Mouse (Mus musculus) thymus, postnatal 4 days (tissue): ENCODE results near the gene Tubb4b.

Experiments
- DNase-seq: peaks from one replicate; pipeline ENCODE4 v3.0.0; 2021

The Tubb4b gene

GRCm38 (mm10) chr2:25184496-25184895 lies 40.0 kb downstream of the Tubb4b start:
- no peak for DNase-seq

DNA sequence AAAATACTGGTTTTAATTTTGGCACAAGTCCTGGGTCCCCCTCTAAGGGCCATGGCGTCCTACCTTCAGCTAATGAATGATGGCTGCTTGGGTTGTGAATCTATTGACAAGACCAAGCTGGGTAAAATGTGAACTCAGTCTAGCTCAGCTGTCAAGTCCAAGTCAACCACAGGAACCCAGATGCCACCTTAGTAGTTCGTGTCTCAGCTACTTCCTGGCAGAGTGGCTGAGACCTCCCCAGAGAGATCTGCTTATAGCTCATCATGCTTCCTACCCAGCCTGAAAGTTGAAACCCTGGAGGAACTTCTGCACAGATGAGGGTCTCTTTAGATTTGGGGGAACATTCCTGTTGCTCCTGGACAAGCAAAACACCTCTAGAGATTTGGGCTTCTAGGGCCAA lies 41.2 kb downstream of the Tubb4b start:
- peak; percentile 36 for DNase-seq

- no peak for DNase-seq
These were observed 41.8 kb downstream of the Tubb4b start for GRCm38 (mm10) chr2:25182664-25183063.

DNA sequence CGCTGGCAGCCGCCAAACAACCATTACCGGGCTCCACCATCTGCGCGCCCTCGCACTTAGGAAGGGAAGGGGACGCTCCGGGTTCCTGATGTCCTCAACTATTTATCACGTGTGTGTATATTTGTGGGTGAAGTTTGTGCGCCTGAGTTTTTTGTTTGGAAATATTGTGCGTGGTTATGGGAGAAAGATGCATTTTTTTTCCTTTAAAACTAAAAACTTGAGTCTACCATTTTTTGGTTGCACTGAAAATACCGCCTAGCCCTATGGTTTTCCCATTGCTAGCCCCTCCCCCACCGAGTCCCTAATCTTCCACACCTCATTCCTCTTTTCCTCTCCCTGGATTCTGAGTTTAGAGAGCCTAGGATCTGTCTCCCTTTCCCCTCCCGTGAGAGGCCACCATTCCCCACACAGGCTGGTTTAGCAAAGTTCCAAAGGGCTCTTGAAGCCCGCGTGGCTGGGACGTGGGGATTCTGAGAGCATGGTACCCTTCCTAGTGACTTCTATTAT lies 42.6 kb downstream of the Tubb4b start:
- DNase-seq, result no peak

DNA sequence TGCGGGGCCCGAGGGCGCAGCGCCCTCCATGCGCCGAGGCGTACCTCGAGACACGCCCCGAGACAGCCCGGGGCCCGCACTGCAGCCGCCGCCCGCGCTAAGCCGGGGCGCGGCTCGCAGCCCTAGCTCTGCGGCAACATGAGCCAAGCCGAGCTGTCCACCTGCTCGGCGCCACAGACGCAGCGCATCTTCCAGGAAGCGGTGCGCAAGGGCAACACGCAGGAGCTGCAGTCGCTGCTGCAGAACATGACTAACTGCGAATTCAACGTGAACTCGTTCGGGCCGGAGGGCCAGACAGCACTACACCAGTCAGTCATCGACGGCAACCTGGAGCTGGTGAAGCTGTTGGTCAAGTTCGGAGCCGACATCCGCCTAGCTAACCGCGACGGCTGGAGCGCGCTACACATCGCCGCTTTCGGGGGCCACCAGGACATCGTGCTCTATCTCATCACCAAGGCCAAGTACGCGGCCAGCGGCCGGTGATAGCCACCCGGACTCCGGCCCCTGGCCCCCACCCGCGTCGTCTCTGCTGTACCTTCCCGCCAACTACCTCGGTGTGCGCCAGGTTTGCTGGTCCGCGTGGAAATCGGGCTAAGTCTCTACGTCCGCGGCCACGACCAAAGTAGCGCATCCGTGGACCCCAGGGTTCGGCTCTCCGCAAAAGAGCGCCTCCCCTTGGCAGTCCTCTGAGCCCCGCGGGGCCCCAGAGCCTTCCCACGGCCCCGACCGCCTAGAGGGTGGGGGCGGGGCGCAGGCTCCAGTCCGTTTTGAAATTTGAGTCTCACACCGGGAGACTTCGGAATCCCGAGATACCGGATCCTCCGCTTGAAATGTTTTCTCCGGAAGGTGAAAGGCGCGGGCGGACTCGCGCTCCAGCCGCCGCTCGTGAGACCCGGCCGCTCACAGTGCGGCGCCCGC lies 43.3 kb downstream of the Tubb4b start:
- peak; percentile 75 for DNase-seq

DNA sequence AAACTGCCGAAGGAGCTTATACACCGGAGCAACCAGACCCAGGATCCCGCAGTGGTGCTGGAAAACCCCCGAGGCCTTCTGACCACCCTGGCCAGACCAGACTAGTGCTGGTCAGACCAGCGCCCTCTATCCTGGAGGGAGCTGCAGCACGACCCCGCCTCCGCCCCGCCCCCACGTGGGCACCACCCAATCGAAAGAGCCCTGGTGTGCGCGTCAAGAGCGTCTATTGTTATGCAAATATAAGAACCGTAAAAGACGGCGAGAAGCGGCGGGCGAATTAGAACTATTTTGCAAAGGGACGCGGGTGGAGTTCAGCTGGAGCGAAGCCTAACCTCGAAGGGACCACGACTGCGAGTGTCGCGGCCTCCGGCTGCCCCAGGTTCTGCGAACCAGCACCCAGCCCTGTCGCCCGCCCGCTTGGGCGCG lies 44.0 kb downstream of the Tubb4b start, which contains the start of gene Nrarp:
Gene Nrarp (plus strand): TSS at position 281 of the 426 bp plus-strand sequence.
- DNase-seq, result peak; percentile 96

DNA sequence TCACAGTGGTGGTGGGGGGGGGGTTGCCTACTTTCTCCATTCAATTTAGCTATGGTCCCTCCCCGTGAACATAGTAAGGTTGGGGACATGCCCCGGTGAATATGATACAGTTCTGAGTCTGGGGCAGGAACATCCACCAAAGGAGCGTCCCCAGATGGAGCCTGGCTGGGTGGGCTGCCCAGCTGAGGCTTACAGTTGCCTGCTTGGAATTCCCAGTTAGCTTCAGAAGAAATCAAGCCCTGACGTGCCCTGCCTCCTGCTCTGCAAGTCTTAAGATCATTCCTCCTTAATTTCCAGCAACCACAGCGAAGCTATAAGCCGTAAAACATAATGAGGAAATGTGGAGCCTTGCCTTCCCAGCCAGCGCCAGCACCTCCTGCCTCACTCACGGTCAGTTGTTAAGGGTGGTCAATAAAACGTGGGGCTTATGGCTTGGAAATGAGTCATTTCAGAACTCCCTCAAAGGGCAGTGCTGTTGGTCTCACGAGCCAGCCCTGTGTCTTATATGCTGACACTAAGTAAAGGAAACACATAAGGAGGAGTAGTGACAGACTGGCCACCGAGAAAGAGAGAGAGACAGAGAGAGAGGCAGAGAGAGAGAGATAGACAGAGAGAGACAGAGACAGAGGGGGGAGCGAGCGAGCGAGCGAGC lies 44.8 kb downstream of the Tubb4b start:
- no peak for DNase-seq

GRCm38 (mm10) chr2:25178285-25178972 lies 46.1 kb downstream of the Tubb4b start:
- DNase-seq, result no peak

GRCm38 (mm10) chr2:25177685-25178084 lies 46.8 kb downstream of the Tubb4b start:
- no peak for DNase-seq

GRCm38 (mm10) chr2:25177076-25177475 lies 47.4 kb downstream of the Tubb4b start:
- no peak for DNase-seq

- no peak for DNase-seq
These were observed 47.9 kb downstream of the Tubb4b start for GRCm38 (mm10) chr2:25176573-25176972.

GRCm38 (mm10) chr2:25175690-25176078 lies 48.8 kb downstream of the Tubb4b start:
- no peak for DNase-seq

DNA sequence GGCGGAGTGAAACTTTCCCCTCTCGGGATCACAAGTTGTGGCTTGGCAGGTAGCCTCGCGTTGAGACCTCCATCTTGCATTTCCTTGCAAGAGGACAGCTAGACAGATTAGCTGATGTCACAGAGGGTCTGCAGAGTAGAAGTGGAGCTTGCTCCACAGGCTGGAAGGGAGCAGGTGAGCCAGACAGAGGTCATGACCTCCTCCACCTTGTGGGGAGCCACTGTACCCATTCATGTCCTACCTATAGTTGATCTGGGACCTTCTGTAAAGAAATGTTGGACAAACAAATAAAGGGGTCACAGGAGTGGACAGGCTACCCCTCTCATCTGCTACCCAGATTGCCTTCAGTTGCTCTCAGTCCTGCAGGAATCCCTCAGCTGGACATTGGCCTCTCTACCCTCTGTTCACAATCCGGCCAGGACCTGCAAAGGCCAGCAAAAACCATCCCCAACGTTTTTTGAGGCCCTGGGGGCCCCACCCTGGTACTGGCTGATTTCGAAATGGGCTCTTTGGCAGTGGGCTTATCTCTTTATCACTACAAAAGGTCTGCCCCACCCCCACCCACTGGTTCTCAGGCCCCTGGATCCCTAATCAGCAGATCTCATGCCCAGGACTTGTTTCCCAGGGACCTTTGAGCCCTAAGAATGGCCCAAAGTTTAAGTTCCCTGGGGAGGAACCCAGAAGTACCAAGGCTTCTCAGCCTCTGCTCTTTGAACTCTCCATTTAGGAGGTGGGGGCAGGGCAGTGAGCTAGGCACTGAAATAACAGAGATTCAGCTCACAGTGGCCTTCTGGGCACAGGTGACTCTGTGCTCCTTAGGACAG lies 49.4 kb downstream of the Tubb4b start:
- DNase-seq, result no peak

DNA sequence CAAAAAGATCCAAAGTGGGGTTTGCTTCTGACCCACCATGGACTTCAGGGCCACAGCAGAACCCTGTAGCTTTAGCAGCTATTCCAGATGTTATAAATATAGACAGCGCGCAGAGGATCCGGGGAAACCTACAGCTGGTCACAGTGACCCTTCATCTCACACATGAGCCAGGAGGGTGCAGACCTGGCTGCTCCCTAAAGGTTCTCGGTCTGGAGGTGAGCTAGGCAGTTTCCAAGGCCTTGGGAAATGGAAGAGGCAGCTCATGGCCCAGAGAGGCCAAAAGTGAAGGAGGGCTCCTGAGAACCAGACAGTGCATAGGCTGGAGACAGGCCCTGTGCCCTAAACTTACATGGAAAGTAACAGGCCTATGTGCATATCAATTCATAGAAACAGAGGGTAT lies 50.7 kb downstream of the Tubb4b start:
- no peak for DNase-seq

DNA sequence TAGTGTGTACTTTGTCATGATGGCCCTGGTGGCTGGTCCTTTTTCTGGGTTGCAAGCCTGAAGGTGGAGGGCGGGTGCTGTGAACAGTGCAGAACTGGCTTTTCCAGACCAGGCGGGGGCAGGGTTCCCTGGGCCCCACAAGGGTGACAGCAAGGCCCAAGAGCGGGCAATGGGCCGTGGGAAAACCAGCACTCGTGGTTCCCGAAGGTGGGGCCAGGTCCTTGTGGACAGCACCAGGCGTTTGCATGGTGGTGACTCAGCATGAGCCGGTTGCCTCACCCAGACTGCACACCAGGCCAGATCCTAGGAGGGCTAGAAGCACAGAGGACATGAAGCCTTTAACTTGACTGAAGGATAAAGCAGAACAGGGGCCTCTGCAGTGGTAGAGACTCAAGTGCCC lies 51.9 kb downstream of the Tubb4b start:
- no peak for DNase-seq
